Mouse (Mus musculus) small intestine, adult 10 weeks (tissue): Measurements from ENCODE around the gene Mag. TPM values are rescaled to one million over a fixed set of nuclear protein-coding genes. Genes with fewer than 3 reads are reported as not detected.

ENCODE experiments used
- polyA plus RNA-seq: library from polyadenylated mRNA; stranded (reverse); fragments of 350-450 nt; fragmentation: Illumina TruSeq; extraction: RNeasy Lipid Tissue Mini Kit (QIAGEN cat#74804); gene quantifications from one replicate; pipeline ENCODE4 v1.2.3, GENCODE M21; 2014; ENCODE audit warnings: low replicate concordance

The Mag gene
- polyA plus RNA-seq = not detected

GRCm38 (mm10) chr7:30914732-30915131, at the start of gene Mag:
Mag (minus strand) TSS chr7:30914873.

GRCm38 (mm10) chr7:30956756-30957366, 42.2 kb upstream of the Mag start, which contains the start of gene Usf2:
Usf2 (minus strand) TSS chr7:30956803.

GRCm38 (mm10) chr7:30943909-30944635, 29.4 kb upstream of the Mag start, which contains the start of gene Hamp:
Hamp (minus strand) TSS chr7:30944032.

DNA sequence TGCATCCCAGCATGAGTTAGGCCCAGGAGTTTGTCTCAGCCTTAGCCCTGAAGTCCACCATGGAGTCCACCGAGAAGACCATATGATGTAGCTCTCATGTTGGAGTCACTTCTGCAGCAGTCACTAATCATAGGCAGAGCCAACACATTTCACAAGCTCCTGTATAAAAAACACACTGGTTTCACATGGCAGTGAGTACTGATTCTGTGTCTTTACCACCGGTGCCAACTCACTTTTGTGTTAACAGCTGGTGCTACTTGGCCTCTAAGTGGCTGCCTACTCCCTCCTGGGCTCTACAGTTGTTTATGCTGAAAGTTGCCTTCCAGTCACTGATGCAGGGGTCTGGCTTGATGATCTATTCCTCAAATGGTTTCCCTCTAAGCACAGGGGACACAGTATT, 9.9 kb upstream of the Mag start, which contains the start of gene Hamp2:
Gene Hamp2, minus strand, starts transcription at position 101 of the 400 bp plus-strand sequence.

DNA sequence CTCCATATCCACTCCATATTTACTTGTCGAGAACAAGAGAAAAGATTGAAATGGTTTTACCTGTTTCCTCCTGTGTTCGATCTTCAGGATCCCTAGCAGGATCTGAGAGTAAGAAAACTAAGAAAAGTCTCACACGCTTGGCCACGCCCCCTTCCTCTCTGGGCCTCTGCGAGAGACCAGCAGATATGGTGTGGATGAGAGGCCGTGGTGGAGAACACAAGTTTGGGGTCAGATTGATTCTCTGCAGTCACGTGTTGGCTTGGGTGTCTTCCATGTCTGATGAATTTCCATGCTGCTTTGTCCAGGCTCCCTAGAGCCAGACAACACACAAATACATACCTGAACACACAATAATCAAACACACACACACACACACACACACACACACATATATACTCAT, 34.5 kb downstream of the Mag start, which contains the start of gene Cd22:
Gene Cd22, minus strand, starts transcription at position 167 of the 400 bp plus-strand sequence.

GRCm38 (mm10) chr7:30861464-30861863, 53.2 kb downstream of the Mag start, which contains the start of gene Ffar1:
Ffar1 (minus strand) TSS chr7:30861564.

GRCm38 (mm10) chr7:30856078-30856477, 58.6 kb downstream of the Mag start, which contains the start of gene Ffar3:
Ffar3 (minus strand) TSS chr7:30856178.

Other genes starting within 250 kb of the Mag start
- gene Haus5, start 249.9 kb downstream of the Mag start, polyA plus RNA-seq = 2.8 TPM
- gene Pmis2, start 243.3 kb downstream of the Mag start, polyA plus RNA-seq = not detected
- not detected for gene 2200002J24Rik, start 215.9 kb downstream of the Mag start, polyA plus RNA-seq
- not detected for gene Atp4a, start 202.7 kb downstream of the Mag start, polyA plus RNA-seq
- 4.8 TPM for gene Tmem147, start 185.3 kb downstream of the Mag start, polyA plus RNA-seq
- not detected for gene Gapdhs, start 171.2 kb downstream of the Mag start, polyA plus RNA-seq
- gene Sbsn, start 163.4 kb downstream of the Mag start, polyA plus RNA-seq = 0.15 TPM
- gene Dmkn, start 151.1 kb downstream of the Mag start, polyA plus RNA-seq = not detected
- not detected for gene Krtdap, start 127.0 kb downstream of the Mag start, polyA plus RNA-seq
- 1.7 TPM for gene Ffar2, start 91.1 kb downstream of the Mag start, polyA plus RNA-seq
- not detected for gene Ffar3, start 58.7 kb downstream of the Mag start, polyA plus RNA-seq
- 0.85 TPM for gene Ffar1, start 53.3 kb downstream of the Mag start, polyA plus RNA-seq
- gene Cd22, start 34.5 kb downstream of the Mag start, polyA plus RNA-seq = 3.0 TPM
- gene Hamp2, start 9.8 kb upstream of the Mag start, polyA plus RNA-seq = 2.0 TPM
- not detected for gene Hamp, start 29.2 kb upstream of the Mag start, polyA plus RNA-seq
- gene Usf2, start 41.9 kb upstream of the Mag start, polyA plus RNA-seq = 52.9 TPM
- gene Lsr, start 58.6 kb upstream of the Mag start, polyA plus RNA-seq = 4.8 TPM
- gene Fam187b, start 58.9 kb upstream of the Mag start, polyA plus RNA-seq = 4.1 TPM
- gene Fxyd5, start 127.6 kb upstream of the Mag start, polyA plus RNA-seq = 0.93 TPM
- gene Fxyd7, start 136.6 kb upstream of the Mag start, polyA plus RNA-seq = not detected
- gene Fxyd1, start 142.3 kb upstream of the Mag start, polyA plus RNA-seq = 1.4 TPM
- 0.11 TPM for gene Lgi4, start 144.5 kb upstream of the Mag start, polyA plus RNA-seq
- 7.4 TPM for gene Fxyd3, start 161.8 kb upstream of the Mag start, polyA plus RNA-seq
- gene Hpn, start 200.4 kb upstream of the Mag start, polyA plus RNA-seq = not detected
- not detected for gene Scn1b, start 212.1 kb upstream of the Mag start, polyA plus RNA-seq
- gene Gramd1a, start 241.0 kb upstream of the Mag start, polyA plus RNA-seq = 3.9 TPM